Mouse (Mus musculus) embryonic facial prominence, embryonic 10.5 days (tissue): ENCODE measurements at regions not wholly inside any gene's neighbourhood (a gene's known extent, or its start where the extent isn't known, plus 50 kb on each side); places are given as distances from the start of the nearest gene placed in this dataset.
"Not testable (repeated sequence)": the region's sequence is repeated elsewhere in the genome, so short reads cannot be mapped to it uniquely, and the experiment has no call there.

ENCODE experiments used
- DNase-seq: peaks from one replicate; pipeline ENCODE4 v3.0.0-alpha.2; 2017; ENCODE audit warnings: low spot score
- H3K27ac ChIP-seq: fragments of 300-500 bp; sonication (generic); replicated peaks from 2 replicates; pipeline ENCODE4 v1.5.1; 2016; ENCODE audit warnings: mild to moderate bottlenecking
- H3K27me3 ChIP-seq: fragments of 300-500 bp; sonication (generic); replicated peaks from 2 replicates; pipeline ENCODE4 v1.6.1; 2016; ENCODE audit warnings: low read depth, mild to moderate bottlenecking; ENCODE audit not compliant: poor library complexity, severe bottlenecking
- H3K36me3 ChIP-seq: fragments of 300-500 bp; sonication (generic); replicated peaks from 2 replicates; pipeline ENCODE4 v1.6.1; 2016; ENCODE audit warnings: mild to moderate bottlenecking, moderate library complexity
- H3K4me1 ChIP-seq: fragments of 300-500 bp; sonication (generic); 2 replicates; pipeline ENCODE4 v1.6.1; 2016
- H3K4me3 ChIP-seq: fragments of 300-500 bp; sonication (generic); 2 replicates; pipeline ENCODE4 v1.5.1; 2016; ENCODE audit warnings: mild to moderate bottlenecking, moderate library complexity
- H3K9me3 ChIP-seq: fragments of 300-500 bp; sonication (generic); 2 replicates; pipeline ENCODE4 v1.6.1; 2016; ENCODE audit warnings: mild to moderate bottlenecking
- WGBS: fragments of 180-500 bp; shearing (Covaris S2); methylation state at CpG from one replicate; pipeline ENCODE4 v1.1.7; 2016; 5-methylcytosine and 5-hydroxymethylcytosine counted together

GRCm38 (mm10) chr5:145635204-145635603 lies 50.7 kb upstream of the Cyp3a41b start:
- not testable (repeated sequence) for H3K36me3 ChIP-seq, DNase-seq, H3K4me1 ChIP-seq, H3K27me3 ChIP-seq, H3K27ac ChIP-seq, H3K4me3 ChIP-seq
- 89% methylated on average over 2 of the region's 2 CpGs for WGBS
- H3K9me3 ChIP-seq, result peaks cover 90% of the 10 kb centered on the region
